8 mouse cellular contexts compared by ENCODE assay signal in the genomic region with DNA sequence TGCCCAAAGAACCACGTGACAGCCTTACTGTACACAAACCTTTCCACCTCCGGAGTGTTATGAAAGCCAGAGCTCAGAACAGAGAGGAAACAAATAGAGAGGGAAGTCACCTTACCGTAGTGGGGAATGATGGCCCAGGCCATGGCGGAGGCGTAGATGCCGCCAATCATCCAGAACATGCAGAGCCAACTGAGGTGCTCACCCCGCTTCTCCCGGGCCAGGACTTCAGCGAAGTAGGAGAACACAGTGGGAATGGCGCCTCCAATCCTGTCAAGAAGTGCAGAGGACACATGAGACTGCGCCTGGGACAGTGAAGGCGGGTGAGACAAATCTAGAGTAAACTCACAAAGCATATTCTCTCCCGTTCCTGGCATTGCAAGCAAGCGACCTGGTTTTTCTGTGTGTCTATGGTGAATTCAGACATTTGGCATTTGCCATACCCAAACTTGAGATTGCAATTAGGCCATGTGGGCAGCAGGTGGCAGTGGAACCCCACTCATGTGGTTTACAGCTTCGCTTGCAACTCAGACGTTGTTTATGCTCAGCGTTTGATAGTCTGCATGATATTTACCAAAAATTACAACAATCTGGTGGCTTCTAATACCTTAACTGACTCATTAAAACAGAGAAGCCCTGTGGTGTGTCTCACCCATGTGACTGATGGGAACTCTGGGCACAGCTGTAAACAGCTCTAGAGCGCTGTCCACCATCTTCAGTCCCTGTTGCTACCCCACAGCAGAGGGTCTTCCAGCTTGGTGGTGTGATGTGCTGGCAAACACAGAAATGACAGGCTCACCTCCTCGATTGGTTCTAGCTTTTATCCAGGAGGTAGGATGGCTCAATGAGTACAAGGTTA. TPM values are rescaled to one million over a fixed set of nuclear protein-coding genes. Genes with fewer than 3 reads are reported as not detected.
DNase-seq lines count a peak whose midpoint lies in the region; ATAC-seq and TF ChIP-seq lines count a peak whose summit lies in the region.

No protein-coding gene starts in this region.

- WGBS in midbrain, embryonic 10.5 days = 63% methylated on average over 19 of the region's 19 CpGs
- WGBS in midbrain, embryonic 15.5 days = 64% methylated on average over 19 of the region's 19 CpGs
- whole genome bisulfite sequencing in hindbrain, embryonic 10.5 days = 63% methylated on average over 19 of the region's 19 CpGs
- WGBS in midbrain, embryonic 16.5 days = 62% methylated on average over 19 of the region's 19 CpGs

- H3K4me3 ChIP-seq in midbrain, embryonic 10.5 days = no peak overlapping the region
- H3K4me3 ChIP-seq in midbrain, embryonic 15.5 days = no peak overlapping the region
- no peak overlapping the region for H3K4me3 ChIP-seq in hindbrain, embryonic 10.5 days
- no peak overlapping the region for H3K4me3 ChIP-seq in left cerebral cortex, adult 2 months
- no peak overlapping the region for H3K4me3 ChIP-seq in midbrain, embryonic 16.5 days (ENCODE audit: low read depth, low read length)

- no peak overlapping the region for H3K9ac ChIP-seq in midbrain, embryonic 15.5 days
- no peak overlapping the region for H3K9ac ChIP-seq in midbrain, embryonic 16.5 days (ENCODE audit: low read depth, low read length)

- no peaks in the 10 kb centered on the region for H3K4me1 ChIP-seq in midbrain, embryonic 10.5 days
- no peaks in the 10 kb centered on the region for H3K4me1 ChIP-seq in midbrain, embryonic 15.5 days
- no peaks in the 10 kb centered on the region for H3K4me1 ChIP-seq in hindbrain, embryonic 10.5 days (replicated peaks)
- no peaks in the 10 kb centered on the region for H3K4me1 ChIP-seq in midbrain, embryonic 16.5 days (ENCODE audit: control insufficient read depth, insufficient read depth, low read length)

- no peaks in the 10 kb centered on the region for H3K9me3 ChIP-seq in midbrain, embryonic 10.5 days (replicated peaks)
- H3K9me3 ChIP-seq in midbrain, embryonic 15.5 days = no peaks in the 10 kb centered on the region; the same call in 1 of the 2 replicates
- no peaks in the 10 kb centered on the region for H3K9me3 ChIP-seq in hindbrain, embryonic 10.5 days
- H3K9me3 ChIP-seq in midbrain, embryonic 16.5 days (replicated peaks; ENCODE audit: control insufficient read depth, low read length, poor library complexity, severe bottlenecking) = no peaks in the 10 kb centered on the region

- no peak overlapping the region for H3K4me2 ChIP-seq in midbrain, embryonic 15.5 days
- no peak overlapping the region for H3K4me2 ChIP-seq in midbrain, embryonic 16.5 days (ENCODE audit: low read length)

- peak; percentile 78 for TF ChIP-seq CTCF in left cerebral cortex, adult 2 months (IDR thresholded peaks at IDR 0.05)

- no peaks in the 10 kb centered on the region for H3K36me3 ChIP-seq in midbrain, embryonic 10.5 days
- H3K36me3 ChIP-seq in midbrain, embryonic 15.5 days (replicated peaks) = no peaks in the 10 kb centered on the region
- no peaks in the 10 kb centered on the region for H3K36me3 ChIP-seq in hindbrain, embryonic 10.5 days
- no peaks in the 10 kb centered on the region for H3K36me3 ChIP-seq in midbrain, embryonic 16.5 days (ENCODE audit: control insufficient read depth, insufficient read depth, low read length)

- DNase-seq in midbrain, embryonic 10.5 days (ENCODE audit: low spot score) = peak; percentile 48
- DNase-seq in WW6 (ENCODE audit: low read depth, low spot score) = peak; percentile 31
- DNase-seq in embryo, embryonic 10.5 days (ENCODE audit: low spot score) = peak; percentile 82
- DNase-seq in hindbrain, embryonic 10.5 days (ENCODE audit: low spot score) = peak; percentile 66
- peak; percentile 55 to 69 for DNase-seq in left cerebral cortex, adult 2 months (ENCODE audit: extremely low spot score in 1 of 2, low spot score in 2 of 2)
- peak; percentile 48 for DNase-seq in thymus, postnatal 14 days

- ATAC-seq in midbrain, embryonic 15.5 days (replicated peaks) = no peak
- ATAC-seq in midbrain, embryonic 16.5 days = 0 out of 2 replicates have a peak, but pooled peaks have one; percentile 39

- H3K27me3 ChIP-seq in midbrain, embryonic 10.5 days (ENCODE audit: low read depth, poor library complexity, severe bottlenecking) = no peaks in the 10 kb centered on the region
- H3K27me3 ChIP-seq in midbrain, embryonic 15.5 days (replicated peaks) = no peaks in the 10 kb centered on the region
- H3K27me3 ChIP-seq in hindbrain, embryonic 10.5 days (ENCODE audit: insufficient read depth, poor library complexity, severe bottlenecking) = no peaks in the 10 kb centered on the region
- no peaks in the 10 kb centered on the region for H3K27me3 ChIP-seq in midbrain, embryonic 16.5 days (ENCODE audit: control insufficient read depth, insufficient read depth, low read depth, low read length)

- intact Hi-C loops in left cerebral cortex, adult 2 months (cut with DNase I) = loop anchor here (5.0 kb wide), 2 partner anchors 357 to 562 kb away; partner anchors contain the start of gene Poc5

- no peak overlapping the region for H3K27ac ChIP-seq in midbrain, embryonic 10.5 days (replicated peaks)
- no peak overlapping the region for H3K27ac ChIP-seq in midbrain, embryonic 15.5 days
- H3K27ac ChIP-seq in hindbrain, embryonic 10.5 days = no peak overlapping the region
- H3K27ac ChIP-seq in left cerebral cortex, adult 2 months = no peak overlapping the region
- no peak overlapping the region for H3K27ac ChIP-seq in midbrain, embryonic 16.5 days (ENCODE audit: low read length)

RNA-seq across cellular contexts. Expression of gene Gm20075, which starts 50.6 kb away (rescaled TPM):
- polyA plus RNA-seq in midbrain, embryonic 10.5 days (2016; fragmentation: Nextera tagmentation; extraction: Ambion mirVana) = 36.8 and 38.5 TPM in 2 replicates
- 25.2 and 25.3 TPM in 2 replicates for polyA plus RNA-seq in midbrain, embryonic 15.5 days (2015; fragmentation: Nextera tagmentation; extraction: Ambion mirVana)
- polyA plus RNA-seq in hindbrain, embryonic 10.5 days (2016; fragmentation: Nextera tagmentation; extraction: Ambion mirVana) = 37.8 and 39.6 TPM in 2 replicates
- 10 to 100 TPM; 25.2 to 27.1 TPM for total RNA-seq in left cerebral cortex, adult 2 months (2021)
- polyA plus RNA-seq in midbrain, embryonic 16.5 days (2015; fragmentation: Nextera tagmentation; extraction: Ambion mirVana) = 19.9 and 21.2 TPM in 2 replicates

RNA-seq across cellular contexts. Expression of gene Gm17190, which starts 51.3 kb away (rescaled TPM):
- not detected in 2 replicates for polyA plus RNA-seq in midbrain, embryonic 10.5 days (2016; fragmentation: Nextera tagmentation; extraction: Ambion mirVana)
- polyA plus RNA-seq in midbrain, embryonic 15.5 days (2015; fragmentation: Nextera tagmentation; extraction: Ambion mirVana) = 0.36 TPM in 1 of 2 replicates, not detected in the other
- polyA plus RNA-seq in hindbrain, embryonic 10.5 days (2016; fragmentation: Nextera tagmentation; extraction: Ambion mirVana) = not detected in 2 replicates
- not detected for total RNA-seq in left cerebral cortex, adult 2 months (2021)
- polyA plus RNA-seq in midbrain, embryonic 16.5 days (2015; fragmentation: Nextera tagmentation; extraction: Ambion mirVana) = 0.23 TPM in 1 of 2 replicates, not detected in the other

Comparison
In these comparisons a context has a peak if more than half of its experiments do, and no peak if none do; other contexts are left out.
1. DNase-seq: peak in every context shown above with its lines; median percentile 82 in embryo, embryonic 10.5 days; 66 in hindbrain, embryonic 10.5 days; 62 in left cerebral cortex, adult 2 months; 48 in midbrain, embryonic 10.5 days; 48 in thymus, postnatal 14 days; 31 in WW6.